Mouse (Mus musculus) heart, embryonic 11.5 days (tissue): ENCODE results near the gene Ephb2. TPM values are rescaled to one million over a fixed set of nuclear protein-coding genes. Genes with fewer than 3 reads are reported as not detected.

Experiments
- ATAC-seq: fragments of 200-750 bp; cut with Nextera tagmentation; replicated peaks from 2 replicates; pipeline ENCODE4 v1.8.0; 2017; ENCODE audit warnings: moderate library complexity; ENCODE audit not compliant: insufficient number of reproducible peaks, low FRiP score, low TSS enrichment
- H3K27ac ChIP-seq: fragments of 300-500 bp; sonication (generic); 2 replicates; pipeline ENCODE4 v1.5.1; 2014; ENCODE audit warnings: mild to moderate bottlenecking, low read depth, low read length
- H3K27me3 ChIP-seq: fragments of 300-500 bp; sonication (generic); 2 replicates; pipeline ENCODE4 v1.6.1; 2014; ENCODE audit warnings: mild to moderate bottlenecking, low read length, mixed read lengths; ENCODE audit not compliant: control insufficient read depth, insufficient read depth
- H3K36me3 ChIP-seq: fragments of 300-500 bp; sonication (generic); 2 replicates; pipeline ENCODE4 v1.6.1; 2014; ENCODE audit warnings: mild to moderate bottlenecking, low read length, moderate library complexity, mixed read lengths; ENCODE audit not compliant: control insufficient read depth, insufficient read depth
- H3K4me1 ChIP-seq: fragments of 300-500 bp; sonication (generic); 2 replicates; pipeline ENCODE4 v1.6.1; 2014; ENCODE audit warnings: low read length; ENCODE audit not compliant: control insufficient read depth, insufficient read depth
- H3K4me2 ChIP-seq: fragments of 300-500 bp; sonication (generic); 2 replicates; pipeline ENCODE4 v1.6.1; 2014; ENCODE audit warnings: mild to moderate bottlenecking, moderate library complexity
- H3K4me3 ChIP-seq: fragments of 300-500 bp; sonication (generic); 2 replicates; pipeline ENCODE4 v1.5.1; 2014; ENCODE audit warnings: low read depth, low read length
- H3K9ac ChIP-seq: fragments of 300-500 bp; sonication (generic); 2 replicates; pipeline ENCODE4 v1.6.1; 2014; ENCODE audit warnings: mild to moderate bottlenecking, low read depth, low read length, moderate library complexity
- H3K9me3 ChIP-seq: fragments of 300-500 bp; sonication (generic); replicated peaks from 2 replicates; pipeline ENCODE4 v1.6.1; 2016; ENCODE audit warnings: low read length; ENCODE audit not compliant: control insufficient read depth
- WGBS: fragments of 180-500 bp; shearing (Covaris S2); extraction: QIAGEN DNeasy Blood & Tissue Kit; methylation state at CpG from one replicate; pipeline ENCODE4 v1.1.7; 2014; ENCODE audit not compliant: insufficient replicate concordance; 5-methylcytosine and 5-hydroxymethylcytosine counted together
- polyA plus RNA-seq: library from polyadenylated mRNA; unstranded; fragments of >200 nt; fragmentation: Nextera tagmentation; extraction: Ambion mirVana; gene quantifications from 2 replicates; pipeline ENCODE4 v1.2.1, GENCODE M21; 2014

Gene Ephb2
- polyA plus RNA-seq, 1 experiment from 2014 or later, result 2.5 TPM

DNA sequence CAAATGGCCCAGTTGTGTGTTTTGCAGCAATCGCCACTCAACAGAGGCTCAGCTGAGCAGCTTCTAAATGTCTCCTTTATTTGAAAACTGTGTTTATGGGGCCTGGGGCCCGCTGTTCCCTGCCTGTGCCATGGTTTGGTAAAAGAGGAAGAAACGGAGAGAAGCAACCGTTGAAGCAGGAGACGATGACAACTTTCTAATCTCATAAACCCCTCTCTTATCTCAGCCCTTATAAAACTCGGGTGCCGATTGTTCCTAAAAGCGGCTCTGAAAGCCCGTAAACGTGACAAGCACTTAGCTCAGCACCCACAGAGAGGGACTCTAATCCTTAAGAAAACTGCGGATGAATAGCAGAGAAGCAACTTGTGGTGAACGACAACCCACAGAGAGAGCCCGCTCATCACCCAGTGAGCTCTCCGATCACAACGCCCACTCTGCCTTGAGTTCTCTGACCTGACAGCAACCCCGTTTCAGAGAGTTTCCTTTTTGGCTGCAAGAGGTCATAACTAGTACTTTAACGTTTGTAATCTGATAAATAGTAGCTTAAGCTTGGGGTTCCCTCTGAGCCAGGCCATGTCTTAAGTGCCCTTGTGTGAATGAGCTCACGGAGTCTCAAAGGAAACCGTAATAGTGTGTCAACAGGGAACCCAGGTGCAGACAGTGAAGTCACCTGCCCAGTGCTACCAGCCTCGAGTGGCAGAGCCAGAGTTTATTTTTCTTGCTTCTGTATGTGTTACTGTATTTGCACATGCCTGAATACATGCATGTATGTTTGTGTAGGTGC lies 123.6 kb downstream of the Ephb2 start:
- 33% methylated on average over 20 of the region's 20 CpGs for WGBS
- no peak for ATAC-seq
- Histone ChIP-seq H3K27me3 (peaks cover 4% of the 10 kb centered on the region; the same call in 1 of the 2 replicates), H3K4me2 (no peak overlapping the region), H3K9me3 (no peaks in the 10 kb centered on the region), H3K36me3 (no peaks in the 10 kb centered on the region), H3K9ac (no peak overlapping the region), H3K27ac (no peak overlapping the region), H3K4me3 (no peak overlapping the region), H3K4me1 (peaks cover 14% of the 10 kb centered on the region)

DNA sequence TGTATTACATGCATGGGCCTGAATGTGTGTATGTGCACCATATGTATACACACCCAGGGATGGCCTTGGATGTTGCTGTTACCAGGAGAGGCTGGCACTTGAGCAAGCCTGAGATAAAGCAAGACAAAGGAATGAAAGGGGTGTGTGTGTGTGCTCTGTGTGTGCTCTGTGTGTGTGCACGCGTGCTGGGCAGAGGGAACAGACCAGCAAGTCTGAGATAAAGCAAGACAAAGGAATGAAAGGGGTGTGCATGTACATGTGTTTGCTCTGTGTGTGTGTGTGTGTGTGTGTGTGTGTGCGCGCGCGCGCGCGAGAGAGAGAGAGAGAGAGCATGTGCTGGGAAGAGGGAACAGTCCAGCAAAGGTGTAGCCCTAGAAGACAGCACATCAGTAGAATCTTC lies 125.4 kb downstream of the Ephb2 start:
- peaks cover 14% of the 10 kb centered on the region for H3K4me1 ChIP-seq
- no peak overlapping the region for H3K4me3 ChIP-seq
- H3K27me3 ChIP-seq, result peaks cover 4% of the 10 kb centered on the region; the same call in 1 of the 2 replicates
- WGBS, result 92% methylated on average over 9 of the region's 9 CpGs
- no peak overlapping the region for H3K27ac ChIP-seq
- ATAC-seq, result no peak
- H3K9ac ChIP-seq, result no peak overlapping the region
- H3K4me2 ChIP-seq, result no peak overlapping the region
- H3K9me3 ChIP-seq, result no peaks in the 10 kb centered on the region
- H3K36me3 ChIP-seq, result no peaks in the 10 kb centered on the region

DNA sequence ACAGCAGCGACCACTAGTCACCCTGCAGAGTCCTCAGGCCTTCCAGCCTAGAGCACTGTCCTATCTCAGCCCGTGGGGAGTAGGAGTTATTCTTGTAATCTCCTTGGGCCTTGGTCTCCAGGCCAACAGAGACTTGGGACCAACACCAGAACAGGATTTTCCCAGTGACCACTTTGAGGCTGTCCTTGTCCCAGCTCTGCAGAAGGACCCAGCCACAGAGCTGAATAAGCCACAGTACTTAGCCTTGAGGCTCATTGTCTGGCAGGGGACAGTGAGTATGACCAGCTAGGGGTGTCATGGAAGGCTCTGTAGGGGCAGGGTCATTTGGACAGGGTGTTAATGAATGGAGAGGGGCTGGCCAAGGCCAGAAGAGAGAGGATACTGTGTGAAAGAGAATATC lies 126.8 kb downstream of the Ephb2 start:
- no peak for ATAC-seq
- H3K27ac ChIP-seq, result no peak overlapping the region

DNA sequence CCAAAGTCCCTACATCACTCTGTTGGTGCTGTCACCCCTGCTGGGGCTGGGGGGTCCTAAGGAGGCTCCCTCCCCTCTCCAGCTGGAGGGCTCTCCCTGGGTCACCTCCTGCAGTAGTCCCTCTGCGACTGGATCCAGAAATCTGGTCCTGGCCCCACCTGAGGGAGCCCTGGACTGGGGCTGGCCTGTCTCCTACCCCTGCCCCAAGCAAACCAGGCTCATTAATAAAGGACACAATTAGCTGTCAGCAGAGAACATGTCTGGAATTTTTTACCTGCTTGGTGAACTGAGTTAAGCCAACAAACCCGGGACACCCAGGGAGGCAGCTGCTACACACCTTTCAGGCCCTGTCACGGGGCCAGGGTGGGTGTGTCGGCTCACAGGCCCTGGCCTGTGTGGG lies 129.1 kb downstream of the Ephb2 start:
- 66% methylated on average over 4 of the region's 4 CpGs for WGBS
- Histone ChIP-seq H3K4me2 (no peak overlapping the region), H3K4me1 (peaks cover 9% of the 10 kb centered on the region), H3K36me3 (no peaks in the 10 kb centered on the region), H3K27me3 (no peaks in the 10 kb centered on the region; the same call in 1 of the 2 replicates), H3K4me3 (no peak overlapping the region), H3K9ac (no peak overlapping the region), H3K27ac (no peak overlapping the region), H3K9me3 (no peaks in the 10 kb centered on the region)
- no peak for ATAC-seq

More for the DNA sequence above, 126.8 kb downstream of the Ephb2 start:
- Histone ChIP-seq H3K36me3 (no peaks in the 10 kb centered on the region), H3K4me3 (no peak overlapping the region), H3K9me3 (no peaks in the 10 kb centered on the region), H3K9ac (no peak overlapping the region), H3K27me3 (peaks cover 4% of the 10 kb centered on the region; the same call in 1 of the 2 replicates), H3K4me2 (no peak overlapping the region), H3K4me1 (peaks cover 14% of the 10 kb centered on the region)
- 18% methylated on average over 2 of the region's 2 CpGs for WGBS

DNA sequence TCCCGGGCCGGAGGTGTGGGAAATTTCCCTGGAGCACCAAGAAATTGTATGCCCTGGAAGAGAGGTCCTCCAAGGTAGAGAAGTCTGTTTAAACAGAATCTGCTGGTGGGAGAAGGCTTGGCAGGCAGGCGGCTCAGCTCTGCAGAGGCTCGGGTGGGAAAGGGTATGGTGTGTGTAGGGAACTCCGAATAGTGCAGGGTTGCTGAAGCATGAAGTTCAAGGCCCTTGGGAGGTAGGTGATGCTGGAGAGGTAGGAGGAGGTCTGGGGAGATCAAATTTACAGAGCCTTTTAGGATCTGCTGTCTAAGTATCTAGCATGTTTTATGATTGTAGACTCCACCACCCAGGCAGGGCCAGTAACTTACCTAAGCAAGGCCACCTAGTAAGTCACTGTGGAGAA lies 130.7 kb downstream of the Ephb2 start:
- ATAC-seq, result no peak
- no peak overlapping the region for H3K27ac ChIP-seq
- no peaks in the 10 kb centered on the region for H3K9me3 ChIP-seq
- H3K4me2 ChIP-seq, result no peak overlapping the region
- WGBS, result 73% methylated on average over 5 of the region's 5 CpGs
- H3K36me3 ChIP-seq, result no peaks in the 10 kb centered on the region
- H3K4me1 ChIP-seq, result peaks cover 9% of the 10 kb centered on the region
- H3K9ac ChIP-seq, result no peak overlapping the region
- no peak overlapping the region for H3K4me3 ChIP-seq
- H3K27me3 ChIP-seq, result no peaks in the 10 kb centered on the region; the same call in 1 of the 2 replicates

DNA sequence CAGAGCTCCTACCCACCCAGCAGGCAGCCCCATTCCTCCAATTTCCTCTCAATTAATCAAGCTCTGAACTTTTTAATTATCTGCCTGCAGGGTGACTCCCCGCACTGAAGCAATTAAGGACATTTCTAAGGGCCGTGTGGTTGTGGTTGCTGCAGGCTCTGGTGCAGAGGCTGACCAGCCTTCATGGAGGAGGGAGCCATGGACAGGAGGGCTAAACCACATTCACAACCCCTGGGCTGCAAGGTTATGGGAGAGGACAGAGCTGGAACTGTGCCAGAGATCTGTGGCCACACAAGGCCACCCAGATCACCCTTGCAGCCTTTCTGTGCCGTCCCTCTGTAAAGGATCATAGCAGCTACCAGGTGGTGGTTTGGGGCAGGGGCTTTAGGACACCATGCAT lies 131.2 kb downstream of the Ephb2 start:
- Histone ChIP-seq H3K36me3 (no peaks in the 10 kb centered on the region), H3K9me3 (no peaks in the 10 kb centered on the region), H3K4me2 (no peak overlapping the region), H3K9ac (no peak overlapping the region), H3K27me3 (0 out of 2 replicates have a peak, but pooled peaks cover 2% of the 10 kb centered on the region), H3K4me3 (no peak overlapping the region), H3K27ac (no peak overlapping the region), H3K4me1 (peaks cover 9% of the 10 kb centered on the region)
- WGBS, result 48% methylated on average over 3 of the region's 3 CpGs
- ATAC-seq, result no peak

DNA sequence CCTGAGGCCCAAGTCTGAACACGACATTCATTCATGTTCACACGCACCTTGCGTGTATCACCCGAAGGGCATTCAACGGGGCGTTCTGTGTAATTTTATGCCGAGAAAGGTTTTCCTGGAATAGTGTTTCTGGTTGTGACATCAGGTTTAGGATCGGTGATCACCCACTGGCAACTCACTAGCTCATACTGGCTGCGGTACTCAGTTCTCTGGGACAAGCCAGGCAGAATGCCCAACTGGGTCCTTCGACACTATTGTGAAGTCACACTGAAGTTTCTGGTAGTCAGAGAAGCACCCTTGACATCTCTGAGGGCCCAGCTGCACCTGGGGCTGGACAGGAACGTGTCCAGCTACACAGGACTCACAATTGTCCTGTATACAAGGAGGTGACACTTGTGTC lies 132.4 kb downstream of the Ephb2 start:
- Histone ChIP-seq H3K27ac (no peak overlapping the region), H3K36me3 (no peaks in the 10 kb centered on the region), H3K9ac (no peak overlapping the region), H3K4me1 (0 out of 2 replicates have a peak, but pooled peaks cover 2% of the 10 kb centered on the region), H3K4me3 (no peak overlapping the region), H3K27me3 (peaks cover 8% of the 10 kb centered on the region; the same call in 1 of the 2 replicates), H3K4me2 (no peak overlapping the region), H3K9me3 (no peaks in the 10 kb centered on the region)
- no peak for ATAC-seq
- 86% methylated on average over 11 of the region's 11 CpGs for WGBS

DNA sequence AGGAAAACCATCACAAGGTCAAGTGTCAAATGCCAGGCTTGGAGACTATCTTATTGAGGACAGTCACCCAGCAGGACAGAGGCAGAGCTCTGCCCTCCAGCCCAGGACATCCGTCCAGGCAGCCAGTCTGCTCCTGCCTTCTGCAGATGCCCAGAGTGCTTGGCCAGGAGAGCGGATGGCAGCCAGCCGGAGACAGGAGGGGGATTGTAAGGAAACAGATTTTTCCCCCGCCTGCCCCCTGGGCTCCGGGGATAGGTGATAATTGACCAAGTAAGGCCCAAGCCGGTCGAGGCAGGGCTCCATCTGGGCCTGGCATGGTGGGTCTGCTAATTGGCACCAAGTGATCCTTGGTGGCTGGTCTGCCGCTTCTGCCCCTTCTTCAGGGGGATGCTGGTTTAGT lies 133.3 kb downstream of the Ephb2 start:
- H3K27me3 ChIP-seq, result peaks cover 9% of the 10 kb centered on the region; the same call in 1 of the 2 replicates
- WGBS, result 58% methylated on average over 8 of the region's 8 CpGs
- H3K9ac ChIP-seq, result no peak overlapping the region
- no peak for ATAC-seq
- H3K36me3 ChIP-seq, result no peaks in the 10 kb centered on the region
- H3K27ac ChIP-seq, result no peak overlapping the region
- no peaks in the 10 kb centered on the region for H3K4me1 ChIP-seq
- H3K4me2 ChIP-seq, result no peak overlapping the region
- H3K4me3 ChIP-seq, result no peak overlapping the region
- no peaks in the 10 kb centered on the region for H3K9me3 ChIP-seq

DNA sequence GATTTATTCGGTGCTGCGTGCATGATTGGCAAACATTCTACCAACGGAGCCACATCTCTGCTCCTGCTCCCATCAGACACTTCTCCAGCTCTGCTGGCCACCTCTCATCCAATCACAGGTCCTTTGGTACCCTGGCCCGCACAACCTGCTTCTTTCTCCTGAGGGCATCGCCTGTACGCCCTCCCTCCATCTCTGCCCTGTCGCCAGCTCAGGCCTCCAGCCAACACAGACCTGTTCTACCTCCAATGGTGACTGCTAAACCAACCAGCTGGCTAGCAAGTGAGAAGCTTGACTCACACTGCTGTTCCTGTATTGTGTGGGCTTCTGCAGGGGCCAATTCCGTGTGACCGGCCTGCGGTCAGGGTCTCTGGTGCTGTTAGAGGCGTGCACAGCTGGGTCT lies 134.6 kb downstream of the Ephb2 start:
- 83% methylated on average over 11 of the region's 11 CpGs for whole genome bisulfite sequencing
- no peaks in the 10 kb centered on the region for H3K9me3 ChIP-seq
- no peak for ATAC-seq

More for the DNA sequence above, 134.6 kb downstream of the Ephb2 start:
- no peaks in the 10 kb centered on the region for H3K4me1 ChIP-seq
- no peak overlapping the region for H3K4me2 ChIP-seq
- H3K27ac ChIP-seq, result no peak overlapping the region
- H3K27me3 ChIP-seq, result peaks cover 9% of the 10 kb centered on the region; the same call in 1 of the 2 replicates
- no peak overlapping the region for H3K9ac ChIP-seq
- no peak overlapping the region for H3K4me3 ChIP-seq
- H3K36me3 ChIP-seq, result no peaks in the 10 kb centered on the region
